Mouse (Mus musculus) thymus, postnatal 25 days (tissue): Measurements from ENCODE around the gene Ccdc170.

Experiments used
- DNase-seq: peaks from one replicate; pipeline ENCODE4 v3.0.0; 2022

Ccdc170 gene

DNA sequence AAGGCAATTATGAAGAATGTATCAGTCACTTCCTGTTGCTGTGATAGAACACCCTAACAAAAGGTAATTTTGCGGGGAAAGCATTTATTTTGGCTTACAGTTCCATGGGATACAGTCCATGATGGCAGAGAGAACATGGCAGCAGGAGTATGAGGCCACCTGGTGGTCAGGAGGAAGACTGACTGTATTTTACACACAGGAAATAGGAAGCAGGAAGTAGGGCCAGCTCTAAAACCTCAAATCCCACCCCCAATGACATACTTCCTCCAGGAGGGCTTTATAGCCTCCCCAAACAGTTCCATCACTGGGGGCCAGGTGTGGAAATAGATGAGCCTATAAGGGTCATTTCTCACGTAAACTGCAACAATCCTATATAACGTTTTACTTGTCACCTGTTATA is 39.8 kb downstream of the Ccdc170 start:
- no peak for DNase-seq

DNA sequence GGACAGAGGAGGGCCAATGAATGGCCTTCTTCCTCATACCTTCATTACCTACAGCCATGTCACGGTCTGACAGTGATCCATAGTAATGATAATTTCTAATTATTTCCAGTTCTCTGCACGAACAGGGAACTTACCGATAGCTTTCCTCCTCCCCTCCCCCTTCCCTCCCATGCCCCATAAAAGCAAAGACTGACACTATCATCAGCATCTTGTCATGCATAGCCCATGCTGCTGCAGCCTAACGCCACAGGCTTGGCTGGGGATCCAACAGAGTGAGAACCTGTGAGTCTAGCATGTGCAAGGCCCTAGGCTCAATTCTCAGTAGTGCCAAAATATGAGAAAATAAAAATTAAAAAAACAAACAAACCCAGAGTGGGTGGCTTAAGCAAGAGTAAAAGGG is 40.8 kb downstream of the Ccdc170 start:
- no peak for DNase-seq

DNA sequence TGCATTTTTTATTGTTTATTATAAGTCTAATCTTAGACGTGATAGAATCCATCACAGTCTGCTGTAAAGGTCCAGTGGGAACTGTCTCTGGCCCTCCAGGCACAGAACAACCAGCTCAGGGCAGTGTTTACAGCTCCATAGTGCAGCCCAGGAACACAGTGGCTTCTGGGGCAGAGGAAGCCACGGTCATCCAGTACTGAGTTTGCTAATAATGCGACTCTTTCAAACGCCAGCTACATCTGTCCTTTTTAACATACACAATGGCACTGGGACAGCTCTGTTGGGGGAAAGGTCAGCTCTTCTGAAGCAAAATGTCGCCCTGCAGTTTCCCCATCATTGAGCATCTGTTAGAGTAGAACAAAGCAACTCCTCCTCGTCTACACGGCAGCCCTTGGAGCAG is 45.7 kb downstream of the Ccdc170 start:
- DNase-seq: no peak

- DNase-seq: no peak
Measured at GRCm38 (mm10) chr10:4530638-4531235, 48.4 kb downstream of the Ccdc170 start.

GRCm38 (mm10) chr10:4531933-4532332 is 49.6 kb downstream of the Ccdc170 start:
- no peak for DNase-seq

DNA sequence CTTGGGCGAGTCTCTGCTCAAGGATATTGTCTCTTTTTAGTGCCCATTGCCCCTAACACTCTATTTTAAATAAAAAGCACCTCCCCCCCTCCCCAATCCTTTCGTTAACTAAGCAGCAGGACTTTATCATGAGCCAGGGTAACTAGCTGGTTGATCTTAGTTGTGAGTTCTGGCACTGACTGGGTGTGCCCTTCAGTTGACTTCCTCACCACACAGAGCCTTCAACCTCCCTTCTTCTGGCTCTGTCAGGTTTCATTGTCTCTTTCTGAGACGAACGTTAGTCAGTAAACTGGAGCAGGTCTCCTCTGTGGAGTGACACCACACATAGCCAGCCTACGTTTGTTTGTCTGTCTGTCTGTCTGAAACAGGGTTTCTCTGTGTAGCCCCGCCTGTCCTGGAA is 50.4 kb downstream of the Ccdc170 start:
- no peak for DNase-seq

DNA sequence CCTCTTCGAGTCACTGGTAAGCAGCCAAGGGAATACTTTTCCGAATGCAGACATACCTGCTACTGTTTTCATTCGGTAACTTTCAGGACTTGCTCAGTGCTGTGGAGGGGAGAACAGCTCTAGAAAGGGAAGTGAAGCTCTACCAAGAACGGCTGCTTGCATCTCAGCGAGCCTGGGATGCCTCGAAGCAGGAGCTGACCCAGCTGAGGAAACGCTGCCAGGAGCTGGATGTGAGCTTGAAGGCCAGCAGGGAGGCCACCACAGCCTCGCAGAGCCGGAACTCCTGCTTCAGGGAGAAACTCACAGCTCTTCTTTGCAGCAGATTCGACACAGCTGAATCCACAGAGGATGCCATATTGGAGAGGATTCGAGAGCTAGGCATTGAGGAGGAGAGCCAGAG is 51.6 kb downstream of the Ccdc170 start:
- DNase-seq: no peak

DNA sequence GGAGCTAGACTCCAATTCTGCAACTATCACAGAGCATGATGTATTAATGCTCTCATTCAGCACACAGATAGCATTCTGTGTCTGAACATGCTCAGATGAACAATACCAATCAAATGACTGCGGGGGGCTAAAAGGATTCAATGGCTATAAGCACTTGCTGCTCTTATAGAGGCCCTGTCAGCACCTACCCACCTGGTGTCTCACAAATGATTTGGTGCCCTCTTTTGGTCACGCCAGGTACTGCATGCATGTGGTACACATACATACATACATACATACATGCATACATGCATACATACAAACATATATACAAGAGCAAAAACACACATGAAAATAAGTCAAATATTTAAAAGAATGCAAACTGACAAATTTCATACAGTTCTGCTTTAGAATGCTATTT is 63.2 kb downstream of the Ccdc170 start:
- peak; percentile 24 for DNase-seq

- no peak for DNase-seq
Measured at GRCm38 (mm10) chr10:4553442-4554119, 71.3 kb downstream of the Ccdc170 start.

DNA sequence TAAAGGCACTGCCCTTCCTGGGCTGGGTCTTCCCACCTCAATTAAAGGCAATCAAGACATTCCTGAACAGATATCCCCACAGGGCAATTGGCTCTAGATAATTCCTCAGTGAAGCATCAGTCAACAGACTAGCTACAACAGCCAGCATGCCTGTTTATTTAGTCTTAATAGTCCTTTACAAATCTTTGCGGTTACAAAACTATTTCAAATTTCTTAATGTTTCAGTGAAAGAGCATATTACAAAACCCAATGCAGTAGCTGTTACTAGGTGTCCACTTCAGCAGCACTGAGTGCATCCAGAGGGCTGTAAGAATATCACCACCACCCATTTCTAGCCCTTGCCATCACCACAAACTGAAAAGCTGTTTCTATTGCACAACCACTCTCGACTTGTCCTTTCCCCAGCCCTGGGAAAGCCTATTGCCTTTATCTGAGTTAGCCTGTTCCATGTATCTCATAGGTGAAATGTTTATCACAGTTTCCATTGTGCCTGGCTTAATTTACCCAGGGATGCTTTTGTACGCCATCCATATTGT is 74.6 kb downstream of the Ccdc170 start:
- no peak for DNase-seq

DNA sequence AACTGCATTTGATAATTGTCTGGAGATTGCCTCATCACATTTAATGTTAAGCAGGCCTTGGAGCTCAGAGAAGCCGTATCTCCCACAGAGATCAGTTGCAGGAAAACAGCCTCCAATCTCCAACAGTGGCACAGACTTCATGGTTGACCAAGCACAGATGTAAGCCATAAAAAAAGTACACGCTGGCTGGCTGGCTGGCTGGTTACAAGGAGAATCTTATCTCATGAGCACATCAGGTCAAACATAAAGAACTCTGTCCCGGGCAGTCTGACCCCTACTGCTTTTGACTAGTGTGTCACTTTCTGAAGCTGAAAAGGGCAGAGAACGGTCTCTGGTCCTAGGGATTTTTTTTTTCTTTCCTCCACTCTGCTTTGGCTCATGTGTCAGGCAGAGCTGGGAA is 76.8 kb downstream of the Ccdc170 start:
- DNase-seq: no peak

- no peak for DNase-seq
Measured at GRCm38 (mm10) chr10:4565148-4565547, 82.8 kb downstream of the Ccdc170 start.

GRCm38 (mm10) chr10:4570778-4571177 is 88.5 kb downstream of the Ccdc170 start:
- no peak for DNase-seq

DNA sequence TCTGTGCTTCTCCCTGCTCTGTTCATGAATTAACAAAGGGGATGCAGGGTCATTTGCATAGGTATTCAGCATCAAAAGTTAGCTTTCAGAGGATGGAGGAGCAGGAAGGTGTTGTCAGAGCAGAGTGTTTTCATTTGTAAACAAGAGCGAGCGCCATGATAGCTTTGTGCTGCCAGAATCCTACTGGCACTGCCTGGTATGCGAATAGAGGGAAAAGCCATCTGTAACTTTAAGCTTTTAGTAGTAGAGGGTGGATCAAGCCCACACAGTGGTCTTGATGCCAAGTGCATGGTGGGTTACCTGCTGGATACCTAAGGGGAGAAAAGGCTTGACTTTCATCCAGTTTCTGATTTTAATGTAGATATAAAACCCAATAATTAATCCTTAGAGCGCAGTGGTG is 89.0 kb downstream of the Ccdc170 start:
- no peak for DNase-seq

GRCm38 (mm10) chr10:4581905-4582304 is 99.6 kb downstream of the Ccdc170 start:
- DNase-seq: no peak

- no peak for DNase-seq
Measured at GRCm38 (mm10) chr10:4586691-4587090, 104.4 kb downstream of the Ccdc170 start.

GRCm38 (mm10) chr10:4589576-4589975 is 107.3 kb downstream of the Ccdc170 start:
- no peak for DNase-seq

GRCm38 (mm10) chr10:4590956-4591355 is 108.7 kb downstream of the Ccdc170 start:
- DNase-seq: no peak

- no peak for DNase-seq
Measured at GRCm38 (mm10) chr10:4593828-4594227, 111.5 kb downstream of the Ccdc170 start.

DNA sequence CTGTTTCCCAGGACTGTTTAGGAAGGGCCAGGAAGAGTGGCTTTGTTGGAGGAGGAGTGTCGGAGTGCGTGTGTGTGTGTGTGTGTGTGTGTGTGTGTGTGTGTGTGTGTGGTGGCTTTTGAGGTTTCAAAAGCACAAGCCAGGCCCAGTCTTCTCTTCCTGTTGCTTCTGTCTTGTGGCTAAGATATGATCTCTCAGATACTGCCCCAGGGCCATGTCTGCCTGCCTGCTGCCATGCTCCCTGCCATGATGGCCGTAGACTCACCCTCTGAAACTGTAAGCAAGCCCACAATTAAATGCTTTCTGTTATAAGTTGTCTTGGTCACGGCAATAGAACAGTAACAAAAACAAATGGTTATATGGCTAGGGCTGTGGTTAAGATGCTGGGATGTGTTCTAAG is 114.9 kb downstream of the Ccdc170 start:
- no peak for DNase-seq

DNA sequence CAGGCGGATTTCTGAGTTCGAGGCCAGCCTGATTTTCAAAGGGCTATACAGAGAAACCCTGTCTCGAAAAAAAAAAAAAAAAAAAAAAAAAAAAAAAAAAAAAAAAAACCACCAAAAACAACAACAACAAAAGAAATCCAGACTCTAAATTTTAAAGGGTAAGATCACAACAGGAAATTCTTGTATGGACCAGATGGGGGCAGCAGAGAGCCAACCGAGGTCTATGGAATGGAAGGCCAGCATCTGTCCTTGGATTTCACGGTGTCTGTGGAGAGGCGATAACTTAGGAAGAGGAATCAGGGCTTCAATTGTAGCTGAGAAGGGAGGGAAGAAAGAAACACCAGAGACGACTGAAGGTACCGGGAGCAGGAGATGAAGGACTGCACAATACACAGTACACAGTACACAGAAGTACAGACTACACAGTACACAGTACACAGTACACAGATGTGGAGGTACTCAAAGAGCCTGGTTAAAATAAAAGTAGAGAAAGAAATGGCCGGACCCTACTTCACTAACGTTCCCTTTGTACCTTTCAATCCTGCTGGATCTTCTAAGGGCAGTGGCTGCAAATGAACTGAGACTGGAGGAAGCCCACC is 116.0 kb downstream of the Ccdc170 start:
- peak; percentile 59 for DNase-seq

DNA sequence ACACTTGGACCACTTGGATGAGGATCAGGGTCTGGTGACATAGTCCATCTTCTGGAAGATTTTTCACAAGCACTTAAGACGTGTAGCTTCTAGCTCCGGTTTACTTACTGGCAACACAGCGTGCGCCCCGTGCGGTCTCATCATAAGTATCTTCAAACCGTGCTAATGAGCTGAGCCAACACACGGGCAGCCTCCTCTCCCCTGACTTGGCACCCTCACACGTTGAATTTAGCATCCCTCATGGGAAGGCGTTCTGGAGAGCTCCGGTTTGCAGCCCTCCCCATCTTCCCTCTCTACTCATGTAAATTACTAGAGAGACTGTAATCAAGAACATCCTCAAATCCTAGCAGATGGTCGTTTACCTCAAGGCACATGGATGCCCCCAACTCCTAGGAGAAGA is 116.6 kb downstream of the Ccdc170 start:
- no peak for DNase-seq

GRCm38 (mm10) chr10:4599591-4599990 is 117.3 kb downstream of the Ccdc170 start:
- DNase-seq: no peak

DNA sequence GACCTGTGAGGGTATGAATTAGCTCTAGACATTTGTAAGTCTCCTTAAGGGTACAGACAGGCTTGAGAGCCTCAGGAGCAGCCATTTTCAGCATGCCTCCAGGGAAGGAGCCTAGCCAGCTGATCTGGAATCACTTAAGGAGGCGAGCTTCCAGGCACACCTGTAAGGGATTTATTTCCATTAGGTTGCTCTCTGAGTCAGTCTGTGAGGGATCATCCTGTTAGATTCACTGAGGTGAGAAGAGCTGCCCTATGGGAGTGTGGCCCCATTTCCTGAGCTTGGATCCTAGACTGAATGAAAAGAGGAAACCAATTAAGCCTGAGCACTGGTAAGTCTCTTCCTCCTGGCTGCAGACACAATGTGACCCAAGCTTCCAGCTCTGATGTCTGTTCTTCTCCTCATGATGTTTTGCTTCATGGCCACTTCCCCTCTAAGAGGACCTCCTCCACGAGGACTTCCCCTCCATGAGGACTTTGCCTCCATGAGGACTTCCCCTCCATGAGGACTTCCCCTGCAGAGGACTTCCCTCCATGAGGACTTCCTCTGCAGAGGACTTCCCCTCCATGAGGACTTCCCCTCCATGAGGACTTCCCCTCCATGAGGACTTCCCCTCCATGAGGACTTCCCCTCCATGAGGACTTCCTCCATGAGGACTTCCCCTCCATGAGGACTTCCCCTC is 118.6 kb downstream of the Ccdc170 start:
- DNase-seq: no peak
